Mouse (Mus musculus): ENCODE measurements at regions not wholly inside any gene's neighbourhood (a gene's known extent, or its start where the extent isn't known, plus 50 kb on each side); places are given as distances from the start of the nearest gene placed in this dataset.

- no peak for DNase-seq (ENCODE audit: low read depth)
These were observed 90.1 kb upstream of the Vrk2 start for GRCm38 (mm10) chr11:26683850-26684249.

- DNase-seq (ENCODE audit: low read depth), result no peak
These were observed 73.5 kb upstream of the Vrk2 start for GRCm38 (mm10) chr11:26667251-26667650.

GRCm38 (mm10) chr11:26660878-26661277, 67.1 kb upstream of the Vrk2 start:
- DNase-seq (ENCODE audit: low read depth), result no peak

- peak; percentile 8 for DNase-seq (ENCODE audit: low read depth)
These were observed 55.4 kb upstream of the Vrk2 start for GRCm38 (mm10) chr11:26649165-26649564.

Data from NIH3T3 (cell line).